Mouse (Mus musculus) small intestine, adult 2 months (tissue): ENCODE data around the gene Mlxip. TPM values are rescaled to one million over a fixed set of nuclear protein-coding genes. Genes with fewer than 3 reads are reported as not detected.
A peak's percentile ranks its signal among the peaks of the same experiment; 100 is the strongest.

ENCODE experiments used
- H3K27ac ChIP-seq: fragments of 200-500 bp; 2 replicates; pipeline ENCODE4 v1.5.1; 2012; ENCODE audit warnings: low read depth, low read length, control low read depth, inconsistent platforms; ENCODE audit not compliant: insufficient read depth
- H3K27me3 ChIP-seq: fragments of 200-500 bp; 2 replicates; pipeline ENCODE4 v1.6.1; 2012; ENCODE audit warnings: mild to moderate bottlenecking, moderate library complexity, low read length, inconsistent platforms; ENCODE audit not compliant: control insufficient read depth, insufficient read depth
- H3K36me3 ChIP-seq: fragments of 200-500 bp; 2 replicates; pipeline ENCODE4 v1.6.1; 2012; ENCODE audit warnings: mild to moderate bottlenecking, low read length, control low read depth, inconsistent platforms; ENCODE audit not compliant: control insufficient read depth, insufficient read depth
- H3K4me1 ChIP-seq: fragments of 200-500 bp; 2 replicates; pipeline ENCODE4 v1.6.1; 2012; ENCODE audit warnings: low read length, inconsistent platforms, mixed read lengths; ENCODE audit not compliant: control insufficient read depth, insufficient read depth, insufficient read length
- H3K4me3 ChIP-seq: fragments of 200-500 bp; 2 replicates; pipeline ENCODE4 v1.5.1; 2012; ENCODE audit warnings: low read depth, mild to moderate bottlenecking, control low read depth, inconsistent platforms, low read length, moderate library complexity
- CTCF ChIP-seq: fragments of 200-500 bp; IDR thresholded peaks from 2 replicates; pipeline ENCODE4 v1.5.1; 2012; ENCODE audit warnings: low read depth, mild to moderate bottlenecking, control low read depth, inconsistent platforms, low read length, moderate library complexity, mixed read lengths; ENCODE audit not compliant: insufficient replicate concordance, insufficient read length; ENCODE audit errors: extremely low read depth
- POLR2A ChIP-seq: fragments of 200-500 bp; IDR thresholded peaks from 2 replicates; pipeline ENCODE4 v1.6.1; 2012; ENCODE audit warnings: low read depth, mild to moderate bottlenecking, control low read depth, inconsistent platforms, low read length, moderate library complexity
- WGBS: fragments of 180-500 bp; shearing (Covaris S2); methylation state at CpG from one replicate; pipeline ENCODE4 v1.1.7; 2018; 5-methylcytosine and 5-hydroxymethylcytosine counted together
- polyA plus RNA-seq: library from polyadenylated mRNA; depleted of rRNA; stranded (reverse); fragments of >200 nt; gene quantifications from 2 replicates; pipeline ENCODE4 v1.2.3, GENCODE M21; 2012

Mlxip gene
- polyA plus RNA-seq, 1 experiment: 39.7 TPM

GRCm38 (mm10) chr5:123382686-123383085 is 11.9 kb upstream of the Mlxip start:
- no peak for TF ChIP-seq POLR2A
- TF ChIP-seq CTCF: no peak
- H3K27ac ChIP-seq: no peak overlapping the region
- WGBS: 86% methylated on average over 8 of the region's 8 CpGs

GRCm38 (mm10) chr5:123388452-123388851 is 6.1 kb upstream of the Mlxip start:
- Histone ChIP-seq H3K36me3 (no peaks in the 10 kb centered on the region), H3K27ac (no peak overlapping the region), H3K27me3 (no peaks in the 10 kb centered on the region), H3K4me3 (no peak overlapping the region), H3K4me1 (no peaks in the 10 kb centered on the region)
- 59% methylated on average over 3 of the region's 3 CpGs for WGBS
- TF ChIP-seq POLR2A (no peak), CTCF (no peak)

More at GRCm38 (mm10) chr5:123382686-123383085, 11.9 kb upstream of the Mlxip start:
- no peaks in the 10 kb centered on the region for H3K27me3 ChIP-seq
- H3K4me1 ChIP-seq: no peaks in the 10 kb centered on the region
- no peak overlapping the region for H3K4me3 ChIP-seq
- no peaks in the 10 kb centered on the region for H3K36me3 ChIP-seq

DNA sequence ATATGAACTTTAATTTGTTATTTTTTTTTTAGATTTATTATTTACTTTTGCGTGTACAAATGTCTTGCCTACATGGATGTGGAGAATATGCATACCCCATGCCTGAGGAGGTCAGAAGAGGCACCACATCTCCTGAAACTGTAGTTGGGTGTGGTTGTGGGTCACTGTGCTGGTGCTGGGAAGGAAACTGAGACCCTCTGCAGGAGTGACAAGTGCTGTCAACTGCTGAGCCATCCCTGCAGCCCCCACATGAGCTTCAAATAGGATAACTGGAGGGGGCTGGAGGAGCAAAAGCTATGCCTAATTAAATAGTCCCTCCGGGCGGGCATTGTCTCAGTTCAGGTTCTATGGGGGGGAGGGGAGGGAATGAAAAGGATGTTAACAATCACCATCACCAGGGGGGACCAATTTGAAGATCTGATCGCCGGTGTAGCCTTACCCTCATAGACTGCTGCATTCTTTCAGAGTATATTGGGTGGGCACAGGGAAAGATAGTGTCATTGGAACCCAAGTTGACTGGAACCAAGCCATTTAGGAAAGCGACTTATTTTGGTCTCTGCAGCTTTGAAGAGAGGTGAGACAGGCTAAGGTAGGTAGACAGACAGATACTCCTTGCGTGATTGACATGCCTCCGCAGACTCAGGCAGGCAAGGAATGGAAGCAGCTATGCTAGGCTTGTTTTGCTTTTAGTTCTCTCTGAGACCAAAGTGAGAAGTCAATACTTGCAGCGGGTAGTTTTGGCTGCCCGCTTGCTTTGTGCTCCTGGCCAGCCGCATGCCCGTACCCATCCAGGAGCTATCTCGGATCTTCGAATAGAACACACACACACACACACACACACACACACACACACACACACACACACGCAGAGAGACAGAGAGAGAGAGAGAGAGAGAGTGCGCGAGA is 3.8 kb upstream of the Mlxip start:
- Histone ChIP-seq H3K27me3 (no peaks in the 10 kb centered on the region), H3K4me1 (peaks cover 4% of the 10 kb centered on the region; the same call in 1 of the 2 replicates), H3K27ac (no peak overlapping the region), H3K4me3 (peak overlapping the region; percentile 28; the same call in 1 of the 2 replicates), H3K36me3 (no peaks in the 10 kb centered on the region)
- no peak for TF ChIP-seq CTCF
- TF ChIP-seq POLR2A: no peak
- WGBS: 43% methylated on average over 16 of the region's 17 CpGs

GRCm38 (mm10) chr5:123391442-123391809 is 3.2 kb upstream of the Mlxip start:
- Histone ChIP-seq H3K4me1 (peaks cover 4% of the 10 kb centered on the region; the same call in 1 of the 2 replicates), H3K27me3 (no peaks in the 10 kb centered on the region), H3K36me3 (no peaks in the 10 kb centered on the region), H3K27ac (no peak overlapping the region), H3K4me3 (peak overlapping the region; percentile 28; the same call in 1 of the 2 replicates)
- no peak for TF ChIP-seq POLR2A
- no peak for TF ChIP-seq CTCF
- 27% methylated on average over 5 of the region's 5 CpGs for WGBS

DNA sequence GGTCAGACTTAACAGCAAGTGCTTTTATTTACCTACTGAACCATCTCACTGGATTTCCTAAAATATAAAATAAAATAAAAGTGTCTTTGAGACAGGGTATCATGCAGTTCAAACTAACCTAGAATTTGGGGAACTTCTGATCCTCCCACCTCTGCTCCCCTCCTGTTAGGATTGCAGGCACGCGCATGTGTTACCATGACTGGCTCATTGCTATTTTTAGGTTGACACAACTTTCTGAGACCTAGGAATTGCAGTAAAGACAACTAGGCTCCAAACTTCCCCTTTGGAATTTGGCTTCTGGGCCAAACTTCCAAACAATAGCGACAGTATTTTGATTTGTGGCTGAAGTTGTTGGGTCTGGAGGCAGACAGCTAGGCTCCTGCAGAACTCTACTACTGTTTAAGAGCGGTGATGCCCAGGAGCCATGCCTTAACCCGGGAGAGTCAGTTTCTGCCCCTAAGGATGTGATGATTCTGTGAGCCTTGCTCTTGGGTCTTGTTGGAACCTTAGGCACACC is 754 bp upstream of the Mlxip start:
- TF ChIP-seq CTCF (no peak), POLR2A (no peak)
- Histone ChIP-seq H3K4me1 (peaks cover 16% of the 10 kb centered on the region), H3K36me3 (no peaks in the 10 kb centered on the region), H3K27me3 (no peaks in the 10 kb centered on the region), H3K27ac (peak overlapping the region; percentile 60), H3K4me3 (peak overlapping the region; percentile 89)
- WGBS: 19% methylated on average over 5 of the region's 5 CpGs

DNA sequence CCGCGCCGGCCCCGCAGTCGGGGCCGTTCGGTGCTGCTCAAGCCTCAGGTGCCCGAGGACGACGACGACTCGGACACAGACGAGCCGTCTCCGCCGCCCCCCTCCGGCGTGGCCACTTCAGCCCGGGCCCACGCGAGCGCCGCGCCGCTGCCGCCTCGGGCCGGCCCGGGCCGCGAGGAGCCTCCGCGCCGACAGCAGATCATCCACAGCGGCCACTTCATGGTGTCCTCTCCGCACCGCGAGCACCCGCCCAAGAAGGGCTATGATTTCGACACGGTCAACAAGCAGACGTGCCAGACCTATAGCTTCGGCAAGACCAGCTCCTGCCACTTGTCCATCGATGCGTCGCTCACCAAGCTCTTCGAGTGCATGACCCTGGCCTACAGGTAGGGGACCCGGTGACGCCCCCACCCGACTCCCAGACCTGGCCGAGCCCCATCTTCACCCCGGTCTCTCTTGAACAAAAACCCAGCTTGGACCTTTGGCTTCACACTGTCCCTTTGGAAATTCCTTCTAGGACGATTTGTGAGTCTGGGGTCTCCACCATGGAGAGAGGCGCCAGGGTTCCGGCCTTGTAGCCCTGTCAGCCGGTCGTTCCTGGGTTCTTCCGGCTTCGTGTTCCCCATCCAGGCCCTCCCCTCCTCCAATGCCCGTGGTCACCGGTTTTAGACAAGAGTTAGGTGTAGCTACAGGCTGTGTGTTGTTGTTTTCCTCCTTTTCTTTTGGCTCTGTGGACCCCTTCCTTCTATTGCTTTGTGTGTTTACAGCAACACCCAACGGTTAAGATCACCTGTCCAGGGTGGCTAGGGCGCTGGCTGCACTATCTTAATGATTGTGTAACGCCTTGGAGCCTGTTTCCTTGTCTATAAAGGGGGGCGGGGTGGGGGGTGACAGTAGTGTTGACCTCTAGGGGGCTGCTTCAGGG is 621 bp downstream of the Mlxip start:
- no peak for TF ChIP-seq CTCF
- TF ChIP-seq POLR2A: no peak
- no peaks in the 10 kb centered on the region for H3K27me3 ChIP-seq
- peak overlapping the region; percentile 60 for H3K27ac ChIP-seq
- H3K36me3 ChIP-seq: no peaks in the 10 kb centered on the region
- WGBS: under 1% methylated on average over 65 of the region's 65 CpGs
- H3K4me3 ChIP-seq: peak overlapping the region; percentile 89
- H3K4me1 ChIP-seq: peaks cover 16% of the 10 kb centered on the region
